Mouse (Mus musculus): Measurements from ENCODE around the gene C1qa.

- no peak for TF ChIP-seq CTCF (conservative IDR thresholded peaks at IDR 0.05; ENCODE audit: insufficient read depth, insufficient read length, low read depth, low read length)
- TF ChIP-seq POLR2A (IDR thresholded peaks at IDR 0.05; ENCODE audit: low read depth, low read length): no peak
Measured at GRCm38 (mm10) chr4:136917165-136917524, 18.5 kb upstream of the C1qa start.

Measured in kidney, adult 2 months (tissue).